Mouse (Mus musculus): Measurements from ENCODE around the gene Mtch1. TPM values are rescaled to one million over a fixed set of nuclear protein-coding genes. Genes with fewer than 3 reads are reported as not detected.

Mtch1 gene
- polyA plus RNA-seq, 1 experiment from 2014 or later: 467 TPM

GRCm38 (mm10) chr17:29312082-29312481 is 35.7 kb downstream of the Mtch1 start:
- H3K4me2 ChIP-seq: no peak overlapping the region
- H3K9ac ChIP-seq: no peak overlapping the region
- no peak for ATAC-seq (ENCODE audit: low read depth)
- H3K4me3 ChIP-seq: no peak overlapping the region
- no peaks in the 10 kb centered on the region for H3K27me3 ChIP-seq
- 88% methylated on average over 2 of the region's 2 CpGs for WGBS
- H3K9me3 ChIP-seq: no peaks in the 10 kb centered on the region
- peaks cover 15% of the 10 kb centered on the region for H3K4me1 ChIP-seq (replicated peaks)
- no peak overlapping the region for H3K27ac ChIP-seq (replicated peaks)
- H3K36me3 ChIP-seq: no peaks in the 10 kb centered on the region

GRCm38 (mm10) chr17:29311602-29312001 is 36.1 kb downstream of the Mtch1 start:
- no peak for ATAC-seq (ENCODE audit: low read depth)
- no peak overlapping the region for H3K4me3 ChIP-seq
- H3K27ac ChIP-seq (replicated peaks): no peak overlapping the region
- H3K9ac ChIP-seq: no peak overlapping the region
- peaks cover 20% of the 10 kb centered on the region for H3K4me1 ChIP-seq (replicated peaks)
- H3K9me3 ChIP-seq: no peaks in the 10 kb centered on the region
- H3K36me3 ChIP-seq: no peaks in the 10 kb centered on the region
- H3K27me3 ChIP-seq: no peaks in the 10 kb centered on the region
- no peak overlapping the region for H3K4me2 ChIP-seq
- WGBS: 88% methylated on average over 8 of the region's 8 CpGs

GRCm38 (mm10) chr17:29310056-29310623 is 37.6 kb downstream of the Mtch1 start:
- no peaks in the 10 kb centered on the region for H3K36me3 ChIP-seq
- H3K4me3 ChIP-seq: no peak overlapping the region
- peaks cover 19% of the 10 kb centered on the region for H3K4me1 ChIP-seq (replicated peaks)
- no peak for ATAC-seq (ENCODE audit: low read depth)
- WGBS: 54% methylated on average over 21 of the region's 21 CpGs
- H3K9ac ChIP-seq: no peak overlapping the region
- no peak overlapping the region for H3K27ac ChIP-seq (replicated peaks)
- no peak overlapping the region for H3K4me2 ChIP-seq
- H3K9me3 ChIP-seq: no peaks in the 10 kb centered on the region
- no peaks in the 10 kb centered on the region for H3K27me3 ChIP-seq

GRCm38 (mm10) chr17:29305871-29306270 is 41.9 kb downstream of the Mtch1 start:
- no peak overlapping the region for H3K4me3 ChIP-seq
- H3K27me3 ChIP-seq: no peaks in the 10 kb centered on the region
- peaks cover 32% of the 10 kb centered on the region for H3K4me1 ChIP-seq (replicated peaks)
- H3K4me2 ChIP-seq: no peak overlapping the region
- ATAC-seq (ENCODE audit: low read depth): no peak
- H3K36me3 ChIP-seq: peaks cover 19% of the 10 kb centered on the region
- H3K9me3 ChIP-seq: no peaks in the 10 kb centered on the region
- 74% methylated on average over 7 of the region's 7 CpGs for WGBS
- no peak overlapping the region for H3K9ac ChIP-seq
- no peak overlapping the region for H3K27ac ChIP-seq (replicated peaks)

- peaks cover 25% of the 10 kb centered on the region for H3K36me3 ChIP-seq
- H3K9ac ChIP-seq: no peak overlapping the region
- peaks cover 31% of the 10 kb centered on the region for H3K4me1 ChIP-seq (replicated peaks)
- ATAC-seq (ENCODE audit: low read depth): no peak
- H3K27ac ChIP-seq (replicated peaks): no peak overlapping the region; the same call in 1 of the 2 replicates
- H3K4me3 ChIP-seq: no peak overlapping the region
- no peaks in the 10 kb centered on the region for H3K9me3 ChIP-seq
- no peaks in the 10 kb centered on the region for H3K27me3 ChIP-seq
- no peak overlapping the region for H3K4me2 ChIP-seq
- 40% methylated on average over 15 of the region's 15 CpGs for WGBS
These were observed 42.5 kb downstream of the Mtch1 start for GRCm38 (mm10) chr17:29305058-29305806.

- H3K4me2 ChIP-seq: no peak overlapping the region
- ATAC-seq (ENCODE audit: low read depth): no peak
- no peaks in the 10 kb centered on the region for H3K9me3 ChIP-seq
These were observed 43.2 kb downstream of the Mtch1 start for GRCm38 (mm10) chr17:29304376-29305057.

GRCm38 (mm10) chr17:29303856-29304255 is 43.9 kb downstream of the Mtch1 start:
- no peak for ATAC-seq (ENCODE audit: low read depth)
- H3K4me2 ChIP-seq: no peak overlapping the region
- H3K27me3 ChIP-seq: no peaks in the 10 kb centered on the region
- H3K27ac ChIP-seq (replicated peaks): no peak overlapping the region
- peaks cover 27% of the 10 kb centered on the region; the same call in 1 of the 2 replicates for H3K4me1 ChIP-seq (replicated peaks)
- WGBS: 68% methylated on average over 3 of the region's 3 CpGs
- H3K9me3 ChIP-seq: no peaks in the 10 kb centered on the region
- no peak overlapping the region for H3K9ac ChIP-seq
- no peak overlapping the region for H3K4me3 ChIP-seq
- peaks cover 39% of the 10 kb centered on the region for H3K36me3 ChIP-seq

More at GRCm38 (mm10) chr17:29304376-29305057, 43.2 kb downstream of the Mtch1 start:
- Histone ChIP-seq H3K4me3 (no peak overlapping the region), H3K27ac (replicated peaks) (no peak overlapping the region; the same call in 1 of the 2 replicates), H3K27me3 (no peaks in the 10 kb centered on the region), H3K9ac (no peak overlapping the region), H3K4me1 (replicated peaks) (peaks cover 27% of the 10 kb centered on the region; the same call in 1 of the 2 replicates), H3K36me3 (peaks cover 32% of the 10 kb centered on the region)
- WGBS: 70% methylated on average over 13 of the region's 13 CpGs

GRCm38 (mm10) chr17:29303087-29303486 is 44.6 kb downstream of the Mtch1 start:
- no peak overlapping the region for H3K9ac ChIP-seq
- H3K4me2 ChIP-seq: no peak overlapping the region
- H3K36me3 ChIP-seq: peaks cover 45% of the 10 kb centered on the region
- H3K27ac ChIP-seq (replicated peaks): no peak overlapping the region; the same call in 1 of the 2 replicates
- no peaks in the 10 kb centered on the region for H3K9me3 ChIP-seq
- no peaks in the 10 kb centered on the region for H3K27me3 ChIP-seq
- H3K4me3 ChIP-seq: no peak overlapping the region
- 54% methylated on average over 3 of the region's 3 CpGs for WGBS
- peaks cover 27% of the 10 kb centered on the region; the same call in 1 of the 2 replicates for H3K4me1 ChIP-seq (replicated peaks)
- no peak for ATAC-seq (ENCODE audit: low read depth)

GRCm38 (mm10) chr17:29302149-29302548 is 45.6 kb downstream of the Mtch1 start:
- Histone ChIP-seq H3K9me3 (no peaks in the 10 kb centered on the region), H3K27ac (replicated peaks) (no peak overlapping the region), H3K9ac (no peak overlapping the region), H3K4me3 (no peak overlapping the region), H3K27me3 (no peaks in the 10 kb centered on the region), H3K4me2 (no peak overlapping the region), H3K36me3 (peaks cover 55% of the 10 kb centered on the region), H3K4me1 (replicated peaks) (peaks cover 23% of the 10 kb centered on the region; the same call in 1 of the 2 replicates)
- no peak for ATAC-seq (ENCODE audit: low read depth)
- 83% methylated on average over 5 of the region's 5 CpGs for WGBS

GRCm38 (mm10) chr17:29301421-29301820 is 46.3 kb downstream of the Mtch1 start:
- ATAC-seq (ENCODE audit: low read depth): no peak
- peaks cover 18% of the 10 kb centered on the region; the same call in 1 of the 2 replicates for H3K4me1 ChIP-seq (replicated peaks)
- H3K4me2 ChIP-seq: no peak overlapping the region
- peaks cover 62% of the 10 kb centered on the region for H3K36me3 ChIP-seq
- no peak overlapping the region for H3K4me3 ChIP-seq
- H3K9ac ChIP-seq: no peak overlapping the region
- H3K9me3 ChIP-seq: no peaks in the 10 kb centered on the region
- 93% methylated on average over 6 of the region's 6 CpGs for WGBS
- H3K27ac ChIP-seq (replicated peaks): no peak overlapping the region
- H3K27me3 ChIP-seq: no peaks in the 10 kb centered on the region

- Histone ChIP-seq H3K27me3 (no peaks in the 10 kb centered on the region), H3K4me2 (no peak overlapping the region), H3K4me3 (no peak overlapping the region), H3K36me3 (peaks cover 67% of the 10 kb centered on the region), H3K4me1 (replicated peaks) (peaks cover 18% of the 10 kb centered on the region; the same call in 1 of the 2 replicates), H3K9ac (no peak overlapping the region), H3K27ac (replicated peaks) (no peak overlapping the region), H3K9me3 (no peaks in the 10 kb centered on the region)
- 93% methylated on average over 7 of the region's 7 CpGs for WGBS
- ATAC-seq (ENCODE audit: low read depth): no peak
These were observed 46.8 kb downstream of the Mtch1 start for GRCm38 (mm10) chr17:29300926-29301325.

GRCm38 (mm10) chr17:29299282-29299681 is 48.5 kb downstream of the Mtch1 start:
- Histone ChIP-seq H3K4me3 (no peak overlapping the region), H3K4me1 (replicated peaks) (0 out of 2 replicates have a peak, but pooled peaks cover 8% of the 10 kb centered on the region), H3K36me3 (peaks cover 83% of the 10 kb centered on the region), H3K9me3 (no peaks in the 10 kb centered on the region), H3K27me3 (no peaks in the 10 kb centered on the region), H3K9ac (no peak overlapping the region), H3K4me2 (no peak overlapping the region), H3K27ac (replicated peaks) (no peak overlapping the region)
- WGBS: 91% methylated on average over 4 of the region's 4 CpGs
- no peak for ATAC-seq (ENCODE audit: low read depth)
